Mouse (Mus musculus) hindbrain, embryonic 15.5 days (tissue): ENCODE results near the gene Gucy2e. TPM values are rescaled to one million over a fixed set of nuclear protein-coding genes. Genes with fewer than 3 reads are reported as not detected.

Experiments
- ATAC-seq: fragments of 200-750 bp; cut with Nextera tagmentation; 2 replicates; pipeline ENCODE4 v1.8.0; 2017; ENCODE audit warnings: low read depth, moderate number of reproducible peaks, moderate TSS enrichment; ENCODE audit not compliant: low FRiP score
- H3K27ac ChIP-seq: fragments of 300-500 bp; sonication (generic); replicated peaks from 2 replicates; pipeline ENCODE4 v1.5.1; 2015; ENCODE audit warnings: mild to moderate bottlenecking, inconsistent platforms
- H3K27me3 ChIP-seq: fragments of 300-500 bp; sonication (generic); 2 replicates; pipeline ENCODE4 v1.6.1; 2015; ENCODE audit warnings: control low read depth, inconsistent platforms
- H3K36me3 ChIP-seq: fragments of 300-500 bp; sonication (generic); 2 replicates; pipeline ENCODE4 v1.6.1; 2015; ENCODE audit warnings: control low read depth, inconsistent platforms
- H3K4me1 ChIP-seq: fragments of 300-500 bp; sonication (generic); replicated peaks from 2 replicates; pipeline ENCODE4 v1.6.1; 2015; ENCODE audit warnings: control low read depth, inconsistent platforms
- H3K4me2 ChIP-seq: fragments of 300-500 bp; sonication (generic); 2 replicates; pipeline ENCODE4 v1.6.1; 2015; ENCODE audit warnings: moderate library complexity, mild to moderate bottlenecking, inconsistent platforms
- H3K4me3 ChIP-seq: fragments of 300-500 bp; sonication (generic); 2 replicates; pipeline ENCODE4 v1.5.1; 2015; ENCODE audit warnings: mild to moderate bottlenecking, inconsistent platforms
- H3K9ac ChIP-seq: fragments of 300-500 bp; sonication (generic); 2 replicates; pipeline ENCODE4 v1.6.1; 2015; ENCODE audit warnings: inconsistent platforms
- H3K9me3 ChIP-seq: fragments of 300-500 bp; sonication (generic); 2 replicates; pipeline ENCODE4 v1.6.1; 2016; ENCODE audit warnings: control low read depth, inconsistent platforms
- WGBS: fragments of 180-500 bp; shearing (Covaris S2); methylation state at CpG from one replicate; pipeline ENCODE4 v1.1.7; 2015; 5-methylcytosine and 5-hydroxymethylcytosine counted together
- polyA plus RNA-seq: library from polyadenylated mRNA; unstranded; fragments of >200 nt; fragmentation: Nextera tagmentation; extraction: Ambion mirVana; gene quantifications from 2 replicates; pipeline ENCODE4 v1.2.1, GENCODE M21; 2015

The Gucy2e gene
- 0.40 and 0.43 TPM in 2 replicates for polyA plus RNA-seq

GRCm38 (mm10) chr11:69236926-69237260 lies at the start of gene Gucy2e:
Gucy2e (minus strand) TSS chr11:69237036.
- Histone ChIP-seq H3K9ac (peak within 1 kb of the TSS; percentile 46), H3K4me3 (peak within 1 kb of the TSS; percentile 43), H3K36me3 (no peaks in the 10 kb centered on the region), H3K4me2 (peak within 1 kb of the TSS; percentile 67), H3K4me1 (peaks cover 22% of the 10 kb centered on the region), H3K27me3 (peaks cover 23% of the 10 kb centered on the region), H3K9me3 (no peaks in the 10 kb centered on the region), H3K27ac (peak within 1 kb of the TSS; percentile 84)
- WGBS, result 19% methylated on average over 13 of the region's 13 CpGs
- no peak for ATAC-seq

- WGBS, result 67% methylated on average over 5 of the region's 5 CpGs
Measured at GRCm38 (mm10) chr11:69277267-69277666, 40.4 kb upstream of the Gucy2e start.

DNA sequence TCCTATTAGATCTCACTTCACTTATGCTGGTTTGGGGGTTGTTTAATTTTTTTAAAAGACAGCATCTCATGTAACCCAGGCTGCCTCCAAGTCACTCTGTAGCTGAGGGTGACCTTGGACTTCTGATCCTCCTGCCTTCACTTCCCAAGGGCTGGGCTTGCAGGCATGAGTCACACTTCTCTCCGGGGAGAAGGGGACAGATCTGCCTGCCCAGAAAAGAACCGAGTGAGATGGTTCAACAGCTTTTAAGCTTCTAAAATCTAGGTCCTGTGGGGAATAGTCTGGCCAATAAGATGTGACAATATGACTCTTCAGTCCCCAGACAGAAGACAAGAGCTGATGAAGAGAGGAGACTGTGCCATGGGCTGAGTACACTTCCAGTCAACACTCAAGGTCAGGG lies 39.2 kb upstream of the Gucy2e start:
- 62% methylated on average over 2 of the region's 2 CpGs for WGBS

More at GRCm38 (mm10) chr11:69277267-69277666, 40.4 kb upstream of the Gucy2e start:
- Histone ChIP-seq H3K4me3 (no peak overlapping the region), H3K27ac (no peak overlapping the region), H3K4me2 (no peak overlapping the region), H3K4me1 (no peaks in the 10 kb centered on the region), H3K36me3 (no peaks in the 10 kb centered on the region), H3K27me3 (no peaks in the 10 kb centered on the region), H3K9ac (no peak overlapping the region), H3K9me3 (no peaks in the 10 kb centered on the region)
- ATAC-seq, result no peak

DNA sequence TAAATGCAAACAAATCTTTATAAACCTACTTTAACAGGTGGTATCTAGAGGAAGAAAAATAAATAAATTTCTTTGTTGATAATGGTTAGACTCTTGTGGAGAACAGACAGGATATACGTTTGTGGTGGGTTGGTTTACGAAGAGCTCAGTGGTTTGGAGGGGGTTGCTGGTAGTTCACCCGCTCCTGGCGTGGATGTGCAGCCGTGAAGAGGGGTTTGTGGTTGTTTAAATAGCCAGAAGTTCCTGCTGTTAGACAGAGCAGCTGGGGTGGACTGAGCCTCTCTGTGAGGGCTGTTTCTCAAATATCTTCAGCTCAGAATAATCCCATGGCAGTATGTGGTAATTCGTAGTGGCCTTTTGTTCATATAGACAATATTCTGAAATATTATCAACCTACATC lies 38.8 kb upstream of the Gucy2e start:
- ATAC-seq, result no peak
- WGBS, result 84% methylated on average over 6 of the region's 6 CpGs
- H3K36me3 ChIP-seq, result no peaks in the 10 kb centered on the region
- no peaks in the 10 kb centered on the region for H3K9me3 ChIP-seq
- no peaks in the 10 kb centered on the region for H3K27me3 ChIP-seq
- H3K4me3 ChIP-seq, result no peak overlapping the region
- H3K4me1 ChIP-seq, result no peaks in the 10 kb centered on the region
- no peak overlapping the region for H3K9ac ChIP-seq
- H3K4me2 ChIP-seq, result no peak overlapping the region
- H3K27ac ChIP-seq, result no peak overlapping the region

More for the DNA sequence above, 39.2 kb upstream of the Gucy2e start:
- no peaks in the 10 kb centered on the region for H3K36me3 ChIP-seq
- H3K4me3 ChIP-seq, result no peak overlapping the region
- H3K4me1 ChIP-seq, result no peaks in the 10 kb centered on the region
- H3K27me3 ChIP-seq, result no peaks in the 10 kb centered on the region
- H3K9me3 ChIP-seq, result no peaks in the 10 kb centered on the region
- H3K9ac ChIP-seq, result no peak overlapping the region
- no peak for ATAC-seq
- H3K4me2 ChIP-seq, result no peak overlapping the region
- no peak overlapping the region for H3K27ac ChIP-seq

GRCm38 (mm10) chr11:69272122-69272740 lies 35.4 kb upstream of the Gucy2e start:
- no peak for ATAC-seq
- Histone ChIP-seq H3K4me1 (0 out of 2 replicates have a peak, but pooled peaks cover 3% of the 10 kb centered on the region), H3K9me3 (no peaks in the 10 kb centered on the region), H3K4me3 (no peak overlapping the region), H3K4me2 (no peak overlapping the region), H3K9ac (no peak overlapping the region), H3K36me3 (no peaks in the 10 kb centered on the region), H3K27me3 (no peaks in the 10 kb centered on the region), H3K27ac (no peak overlapping the region)
- WGBS, result 38% methylated on average over 16 of the region's 16 CpGs

GRCm38 (mm10) chr11:69269575-69269974 lies 32.7 kb upstream of the Gucy2e start:
- H3K27me3 ChIP-seq, result no peaks in the 10 kb centered on the region
- WGBS, result 21% methylated on average over 13 of the region's 13 CpGs
- no peak overlapping the region for H3K9ac ChIP-seq
- H3K4me2 ChIP-seq, result no peak overlapping the region
- H3K4me3 ChIP-seq, result no peak overlapping the region
- no peak for ATAC-seq
- no peak overlapping the region for H3K27ac ChIP-seq
- H3K4me1 ChIP-seq, result peaks cover 21% of the 10 kb centered on the region
- no peaks in the 10 kb centered on the region for H3K9me3 ChIP-seq
- H3K36me3 ChIP-seq, result no peaks in the 10 kb centered on the region

DNA sequence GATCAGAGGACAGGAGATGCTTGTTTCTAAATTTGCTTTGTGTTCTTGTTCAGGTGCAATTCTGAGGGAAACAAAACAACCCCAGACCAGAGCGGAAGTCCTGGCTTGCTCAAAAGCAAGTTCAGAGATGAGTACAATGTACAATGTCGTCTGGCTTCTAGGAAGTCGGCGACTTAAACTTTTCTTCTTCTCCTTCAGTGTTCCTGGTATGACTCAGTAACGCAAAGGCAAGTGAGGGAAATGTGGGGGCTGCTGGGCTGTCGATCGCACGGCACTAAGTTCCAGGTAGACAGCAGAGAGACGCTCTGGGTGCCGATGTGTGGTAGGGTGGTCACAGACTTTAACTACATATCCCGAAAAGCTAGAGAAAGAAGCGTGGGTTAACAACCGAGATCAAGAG lies 31.3 kb upstream of the Gucy2e start:
- Histone ChIP-seq H3K36me3 (no peaks in the 10 kb centered on the region), H3K4me1 (peaks cover 21% of the 10 kb centered on the region), H3K27me3 (no peaks in the 10 kb centered on the region), H3K4me2 (no peak overlapping the region), H3K4me3 (no peak overlapping the region), H3K27ac (no peak overlapping the region), H3K9me3 (no peaks in the 10 kb centered on the region), H3K9ac (no peak overlapping the region)
- ATAC-seq, result no peak
- 82% methylated on average over 13 of the region's 13 CpGs for WGBS

DNA sequence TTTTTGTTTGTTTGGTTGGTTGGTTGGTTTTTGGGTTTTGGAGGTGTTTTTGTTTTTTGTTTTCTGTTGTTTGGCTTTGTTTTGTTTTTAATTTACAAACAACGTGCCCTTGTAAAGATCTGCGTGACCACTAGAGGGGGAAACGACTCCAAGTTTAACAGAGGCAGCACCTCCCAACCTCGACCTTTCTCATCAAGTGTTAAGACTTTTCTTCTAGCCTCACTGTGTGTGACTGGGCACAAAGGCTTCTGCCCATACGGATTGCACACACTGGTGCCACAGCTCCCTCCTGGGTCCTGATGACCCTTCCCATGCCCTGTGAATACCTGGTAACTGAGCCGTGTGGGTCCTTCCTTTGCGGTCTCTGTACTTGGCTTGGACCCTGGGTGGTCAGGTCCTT lies 30.5 kb upstream of the Gucy2e start:
- Histone ChIP-seq H3K27ac (no peak overlapping the region), H3K4me2 (no peak overlapping the region), H3K36me3 (no peaks in the 10 kb centered on the region), H3K27me3 (no peaks in the 10 kb centered on the region), H3K9ac (no peak overlapping the region), H3K4me3 (no peak overlapping the region), H3K9me3 (no peaks in the 10 kb centered on the region), H3K4me1 (peaks cover 21% of the 10 kb centered on the region)
- 24% methylated on average over 7 of the region's 7 CpGs for WGBS
- ATAC-seq, result peak; percentile 42; the same call in 1 of the 2 replicates

DNA sequence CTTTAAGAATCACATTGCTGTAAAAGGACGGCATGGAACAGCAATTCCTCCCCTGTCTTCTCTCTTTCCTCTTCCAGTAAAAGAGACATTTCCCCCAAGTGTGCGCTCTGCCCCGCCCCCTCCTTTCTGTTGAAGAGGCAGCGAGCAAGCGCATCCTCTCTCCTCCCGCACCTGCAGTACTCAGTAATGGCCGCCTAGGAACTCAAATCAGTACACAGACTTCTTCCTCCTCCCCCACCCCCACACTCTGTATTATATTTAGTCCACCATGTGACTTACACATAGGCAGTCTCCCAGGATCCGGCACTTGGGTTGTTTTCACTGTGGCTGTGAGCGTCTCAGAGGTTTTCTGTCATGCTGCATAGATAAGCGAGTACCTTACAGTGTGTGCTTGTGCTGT lies 29.4 kb upstream of the Gucy2e start:
- Histone ChIP-seq H3K4me2 (peak overlapping the region; percentile 51), H3K9me3 (no peaks in the 10 kb centered on the region), H3K4me1 (peaks cover 21% of the 10 kb centered on the region), H3K27me3 (no peaks in the 10 kb centered on the region), H3K9ac (peak overlapping the region; percentile 17; the same call in 1 of the 2 replicates), H3K4me3 (peak overlapping the region; percentile 17), H3K36me3 (no peaks in the 10 kb centered on the region), H3K27ac (peak overlapping the region; percentile 79)
- 14% methylated on average over 10 of the region's 10 CpGs for WGBS
- ATAC-seq, result peak; percentile 90

- H3K9ac ChIP-seq, result no peak overlapping the region
- H3K9me3 ChIP-seq, result no peaks in the 10 kb centered on the region
- peak overlapping the region; percentile 51 for H3K4me2 ChIP-seq
- ATAC-seq, result no peak
- H3K27ac ChIP-seq, result peak overlapping the region; percentile 79
- WGBS, result 70% methylated on average over 9 of the region's 9 CpGs
- peaks cover 21% of the 10 kb centered on the region for H3K4me1 ChIP-seq
- no peaks in the 10 kb centered on the region for H3K36me3 ChIP-seq
- no peaks in the 10 kb centered on the region for H3K27me3 ChIP-seq
- H3K4me3 ChIP-seq, result no peak overlapping the region
Measured at GRCm38 (mm10) chr11:69265410-69265809, 28.6 kb upstream of the Gucy2e start.

DNA sequence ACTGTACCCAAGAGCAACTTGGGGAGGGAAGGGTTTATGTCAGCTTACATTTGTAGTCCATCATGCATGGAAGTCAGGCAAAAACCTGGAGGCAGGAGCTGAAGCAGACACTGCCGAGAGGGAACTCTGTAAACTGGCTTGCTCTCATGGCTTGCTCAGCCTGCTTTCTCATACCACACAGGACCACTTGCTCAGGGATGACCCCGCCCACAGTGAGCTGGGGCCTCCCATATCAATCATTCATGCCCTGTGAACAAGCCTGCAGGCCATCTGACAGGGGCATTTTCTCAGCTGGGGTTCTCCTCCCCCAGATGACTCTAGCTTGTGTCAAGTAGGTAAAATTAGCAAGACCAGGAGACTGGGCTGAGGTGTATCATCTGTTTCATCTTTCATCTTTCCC lies 27.4 kb upstream of the Gucy2e start:
- ATAC-seq, result no peak
- no peak overlapping the region for H3K4me2 ChIP-seq
- H3K9ac ChIP-seq, result no peak overlapping the region
- no peak overlapping the region for H3K4me3 ChIP-seq
- 74% methylated on average over 2 of the region's 2 CpGs for WGBS
- no peaks in the 10 kb centered on the region for H3K27me3 ChIP-seq
- peaks cover 19% of the 10 kb centered on the region for H3K4me1 ChIP-seq
- H3K36me3 ChIP-seq, result no peaks in the 10 kb centered on the region
- H3K9me3 ChIP-seq, result no peaks in the 10 kb centered on the region
- H3K27ac ChIP-seq, result no peak overlapping the region

DNA sequence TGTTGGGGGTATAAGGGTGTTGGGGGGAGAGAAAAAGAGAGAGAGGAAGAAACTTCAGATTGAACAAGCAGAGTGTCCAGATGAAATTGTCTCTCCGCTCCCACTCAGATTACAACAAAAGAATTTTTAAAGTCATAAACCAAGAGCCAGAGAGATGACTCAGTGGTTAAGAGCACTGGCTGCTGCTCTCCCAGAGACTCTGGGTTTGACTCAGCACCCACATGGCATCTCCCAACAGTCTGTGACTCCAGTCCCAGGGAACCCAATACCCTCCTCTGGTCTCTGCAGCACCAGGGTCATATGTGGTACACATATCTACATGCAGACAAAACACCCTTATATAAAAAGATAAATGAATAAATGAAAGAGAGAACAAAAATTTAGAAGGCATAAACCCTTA lies 23.3 kb upstream of the Gucy2e start:
- WGBS, result 100% methylated on average over 1 of the region's 1 CpGs
- no peak overlapping the region for H3K9ac ChIP-seq
- ATAC-seq, result no peak
- H3K27ac ChIP-seq, result no peak overlapping the region
- no peaks in the 10 kb centered on the region for H3K36me3 ChIP-seq
- 0 out of 2 replicates have a peak, but pooled peaks cover 2% of the 10 kb centered on the region for H3K4me1 ChIP-seq
- H3K4me3 ChIP-seq, result no peak overlapping the region
- H3K27me3 ChIP-seq, result no peaks in the 10 kb centered on the region
- no peaks in the 10 kb centered on the region for H3K9me3 ChIP-seq
- H3K4me2 ChIP-seq, result no peak overlapping the region

DNA sequence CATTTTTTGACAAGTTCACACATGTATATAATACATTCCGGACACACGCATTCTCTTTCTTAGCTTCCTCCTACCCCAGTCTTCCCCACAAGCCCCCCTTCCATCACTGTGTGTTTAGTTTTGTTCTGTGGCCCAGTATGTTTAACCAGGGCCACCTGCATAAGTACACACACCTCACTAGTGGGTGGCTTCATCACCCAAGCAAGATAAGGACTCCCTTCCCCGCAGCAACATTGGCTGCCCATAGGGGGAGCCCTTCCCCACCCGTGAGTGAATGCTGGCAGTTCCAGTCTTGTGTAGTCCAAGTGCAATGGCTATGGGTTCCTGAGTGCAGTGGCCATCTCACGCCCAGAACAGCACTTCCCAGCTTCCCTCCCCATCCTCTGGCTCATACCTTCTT lies 21.5 kb upstream of the Gucy2e start:
- no peak overlapping the region for H3K4me3 ChIP-seq
- H3K27me3 ChIP-seq, result no peaks in the 10 kb centered on the region
- H3K27ac ChIP-seq, result no peak overlapping the region; the same call in 1 of the 2 replicates
- H3K9me3 ChIP-seq, result no peaks in the 10 kb centered on the region
- no peaks in the 10 kb centered on the region for H3K36me3 ChIP-seq
- H3K4me2 ChIP-seq, result no peak overlapping the region
- no peak for ATAC-seq
- WGBS, result 56% methylated on average over 5 of the region's 5 CpGs
- H3K4me1 ChIP-seq, result 0 out of 2 replicates have a peak, but pooled peaks cover 2% of the 10 kb centered on the region
- H3K9ac ChIP-seq, result no peak overlapping the region
